Mouse (Mus musculus) right cerebral cortex, postnatal 14 days (tissue): ENCODE measurements around the gene Isoc2b.
"Not testable (repeated sequence)": the region's sequence is repeated elsewhere in the genome, so short reads cannot be mapped to it uniquely, and the experiment has no call there.

ENCODE experiments used
- DNase-seq: peaks from one replicate; pipeline ENCODE4 v3.0.0; 2022

Isoc2b gene

DNA sequence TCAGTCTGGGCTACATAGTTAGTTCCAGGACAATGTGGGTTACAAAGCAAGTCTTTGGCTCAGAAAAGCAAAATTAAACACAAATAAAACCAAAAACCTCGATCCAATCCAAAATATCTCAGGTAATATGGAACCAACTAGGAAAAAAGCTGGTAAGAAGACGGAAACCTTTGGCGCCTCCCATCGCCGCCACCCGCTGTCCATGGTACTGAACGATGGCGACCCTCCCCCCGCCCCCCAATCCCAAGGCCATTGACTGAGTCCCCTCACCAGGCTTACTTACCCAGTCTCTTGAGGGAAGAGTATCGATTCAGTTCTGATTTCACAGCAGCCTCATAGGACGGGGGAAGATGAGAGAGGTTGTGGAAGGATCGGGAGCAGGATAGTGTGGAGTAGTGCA lies 39.6 kb downstream of the Isoc2b start:
- DNase-seq: no peak

DNA sequence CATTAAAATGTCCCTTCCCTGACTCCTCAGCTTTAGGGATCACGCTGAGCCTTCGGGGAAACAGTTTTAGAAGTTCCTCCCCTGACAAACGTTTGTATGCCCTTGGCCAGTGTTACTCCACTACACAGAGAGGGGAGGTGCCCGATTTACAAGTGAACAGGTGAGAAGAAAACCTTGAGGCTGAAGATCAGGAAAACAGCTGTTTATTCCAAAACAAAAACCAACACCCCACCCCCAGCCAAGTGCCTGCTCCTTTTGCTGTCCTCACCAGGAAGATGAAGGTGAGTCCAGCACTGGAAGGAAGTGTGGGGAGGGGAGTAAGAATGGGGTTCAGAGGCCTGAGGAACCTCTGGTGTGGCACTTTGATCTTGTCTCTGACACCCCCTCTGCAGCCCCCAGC lies 44.7 kb downstream of the Isoc2b start:
- DNase-seq: no peak

DNA sequence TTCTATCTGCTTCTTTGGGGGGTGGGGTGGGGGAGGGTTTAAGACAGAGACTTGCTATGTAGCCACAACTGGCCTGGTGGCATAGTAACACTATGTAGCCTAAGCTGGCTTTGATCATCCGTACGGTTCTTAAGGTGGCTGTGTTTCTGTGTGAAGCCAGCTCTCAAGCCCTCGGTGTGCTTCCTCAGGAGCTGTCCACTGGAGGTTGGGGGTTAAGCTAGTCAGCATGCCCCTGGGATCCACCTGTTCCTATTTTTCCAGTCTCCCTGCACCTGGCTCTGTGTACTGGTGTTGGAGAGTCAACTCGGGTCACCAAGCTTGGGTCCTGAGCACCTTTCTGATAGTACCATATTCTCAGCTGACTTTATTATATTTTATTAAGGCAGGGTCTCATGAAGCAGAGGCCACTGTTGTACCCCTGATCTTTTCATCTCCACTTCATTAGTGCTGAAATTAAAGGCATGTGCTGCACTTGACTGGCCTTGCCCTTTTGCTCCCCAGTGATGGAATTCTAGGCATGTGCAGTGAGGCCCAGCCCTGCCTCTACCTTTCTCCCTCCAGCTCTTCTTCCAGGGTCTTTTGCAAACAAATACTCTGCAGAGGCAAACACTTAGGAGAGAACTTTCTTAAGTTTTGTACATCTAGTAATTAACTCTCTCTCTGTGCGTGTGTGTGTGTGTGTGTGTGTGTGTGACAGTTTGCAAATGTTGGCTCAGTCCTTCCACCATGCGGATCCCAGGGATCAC lies 47.7 kb downstream of the Isoc2b start:
- DNase-seq: no peak

DNA sequence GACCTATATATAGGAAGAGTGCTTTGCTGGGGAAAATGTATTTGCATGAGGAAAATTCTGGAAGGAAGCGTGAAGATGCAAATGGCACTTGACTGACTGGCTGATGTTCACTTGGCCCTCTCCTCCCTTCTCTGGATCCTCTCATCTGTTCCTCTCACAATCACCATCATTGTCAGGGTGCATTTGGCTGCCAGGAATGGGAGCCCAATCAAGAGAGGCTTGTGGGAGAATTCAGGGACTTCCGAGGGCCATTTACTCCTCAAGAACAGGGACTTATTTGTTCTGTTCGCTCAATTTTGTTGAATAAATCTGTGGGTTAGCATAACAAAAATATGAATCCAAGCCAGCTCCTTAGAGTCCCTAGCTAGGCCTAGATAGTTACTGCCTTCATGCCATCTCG lies 48.4 kb downstream of the Isoc2b start:
- no peak for DNase-seq

DNA sequence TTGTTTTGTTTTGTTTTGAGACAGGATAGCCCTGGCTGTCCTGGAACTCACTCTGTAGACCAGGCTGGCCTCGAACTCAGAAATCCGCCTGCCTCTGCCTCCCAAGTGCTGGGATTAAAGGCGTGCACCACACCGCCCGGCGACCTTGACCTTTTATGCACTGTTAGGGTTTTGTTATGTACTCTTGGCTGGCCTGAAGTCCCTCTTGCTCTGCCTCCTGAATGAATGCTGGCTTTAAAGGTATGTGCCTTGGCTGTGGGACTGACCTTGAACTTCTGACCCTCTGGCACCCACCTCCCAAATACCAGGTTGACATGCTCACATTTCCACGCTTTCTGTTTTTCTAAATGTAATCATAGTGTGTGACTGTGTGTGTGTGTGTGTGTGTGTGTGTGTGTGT lies 49.1 kb downstream of the Isoc2b start:
- DNase-seq: not testable (repeated sequence)

DNA sequence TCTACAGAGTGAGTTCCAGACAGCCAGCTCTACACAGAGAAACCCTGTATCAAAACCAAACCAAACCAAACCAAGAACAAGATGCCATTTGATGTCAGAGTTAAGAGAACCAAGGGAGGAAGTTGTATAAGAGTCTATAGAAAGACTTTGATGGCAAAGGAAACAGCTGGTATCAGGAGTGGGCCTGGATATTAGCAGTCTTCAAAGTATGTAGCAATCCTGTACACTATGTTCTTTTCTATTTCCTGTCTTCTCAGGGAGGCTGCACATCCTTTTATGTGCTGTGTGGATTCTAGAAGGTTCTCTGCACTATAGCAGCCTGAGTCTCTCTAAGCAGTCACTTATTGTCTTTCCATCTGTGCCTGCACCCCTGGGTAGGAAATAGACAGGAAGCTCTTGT lies 53.5 kb downstream of the Isoc2b start:
- no peak for DNase-seq

DNA sequence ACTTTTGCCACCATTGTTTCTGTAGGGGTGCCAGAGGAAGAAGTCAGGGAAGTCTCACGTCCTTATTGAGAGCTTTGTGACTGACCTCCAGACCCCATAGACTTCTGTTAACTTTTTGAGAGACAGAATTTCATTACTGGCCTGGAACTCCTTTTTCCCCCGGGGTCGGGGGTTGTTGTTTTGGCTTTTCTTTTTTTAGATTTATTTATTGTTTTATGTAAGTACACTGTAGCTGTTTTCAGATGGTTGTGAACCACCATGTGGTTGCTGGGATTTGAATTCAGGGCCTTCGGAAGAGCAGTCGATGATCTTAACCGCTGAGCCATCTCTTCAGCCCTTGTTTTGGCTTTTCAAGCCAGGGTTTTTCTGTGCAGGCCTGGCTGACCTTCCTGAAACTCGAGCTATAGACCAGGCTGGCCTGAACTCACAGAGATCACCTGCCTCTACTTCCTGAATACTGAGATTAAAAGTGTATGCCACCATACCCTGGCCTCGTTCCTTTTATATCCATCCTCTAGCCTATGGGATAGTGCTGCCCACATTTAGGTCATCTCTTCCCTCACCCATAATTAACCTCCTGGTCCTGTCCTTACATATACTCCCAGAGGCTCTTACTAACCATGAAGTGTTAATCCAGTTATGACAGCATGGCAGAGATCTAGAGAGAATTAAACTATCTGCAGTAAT lies 56.8 kb downstream of the Isoc2b start:
- DNase-seq: no peak

DNA sequence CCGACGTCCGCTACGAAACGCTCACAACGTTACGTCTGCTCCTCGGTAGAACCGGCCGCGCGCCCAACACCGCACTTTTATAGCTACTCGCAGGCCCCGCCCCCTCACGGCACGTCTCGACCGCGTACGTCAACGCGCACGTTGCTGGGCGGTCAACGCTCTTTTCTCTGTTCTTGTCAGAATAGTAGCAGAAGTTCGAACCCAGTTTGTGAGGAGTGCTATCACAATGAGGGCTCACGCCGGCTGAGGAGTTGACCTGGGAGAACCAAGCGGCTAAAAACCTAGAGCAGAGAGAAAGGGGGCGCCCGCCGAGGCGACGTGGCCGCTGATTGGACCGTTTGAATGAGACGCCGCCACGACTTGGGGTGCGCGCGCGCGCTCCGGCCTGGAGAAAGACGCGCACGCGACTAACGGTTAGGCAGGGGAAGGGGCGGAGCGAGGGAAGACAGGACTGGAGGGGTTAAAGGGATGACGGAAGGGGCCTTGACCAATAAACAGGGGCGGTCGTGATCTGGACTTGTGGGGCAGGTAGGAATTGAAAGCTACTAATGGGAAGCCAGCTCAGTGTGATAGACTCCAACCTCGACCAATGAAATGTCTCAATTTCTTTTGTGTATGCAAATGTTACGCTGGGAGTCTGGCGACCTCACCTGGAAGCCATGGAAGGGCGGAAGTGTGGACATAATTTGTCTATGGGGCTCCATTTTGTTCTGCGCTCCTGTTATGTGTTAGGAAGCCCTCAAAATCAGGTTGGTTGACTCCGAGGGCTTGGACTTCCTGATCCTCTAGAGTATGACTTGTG lies 57.6 kb downstream of the Isoc2b start, which contains the start of gene Ube2s:
Ube2s (minus strand) TSS at position 288 of the 802 bp plus-strand sequence.
- peak; percentile 97 for DNase-seq

DNA sequence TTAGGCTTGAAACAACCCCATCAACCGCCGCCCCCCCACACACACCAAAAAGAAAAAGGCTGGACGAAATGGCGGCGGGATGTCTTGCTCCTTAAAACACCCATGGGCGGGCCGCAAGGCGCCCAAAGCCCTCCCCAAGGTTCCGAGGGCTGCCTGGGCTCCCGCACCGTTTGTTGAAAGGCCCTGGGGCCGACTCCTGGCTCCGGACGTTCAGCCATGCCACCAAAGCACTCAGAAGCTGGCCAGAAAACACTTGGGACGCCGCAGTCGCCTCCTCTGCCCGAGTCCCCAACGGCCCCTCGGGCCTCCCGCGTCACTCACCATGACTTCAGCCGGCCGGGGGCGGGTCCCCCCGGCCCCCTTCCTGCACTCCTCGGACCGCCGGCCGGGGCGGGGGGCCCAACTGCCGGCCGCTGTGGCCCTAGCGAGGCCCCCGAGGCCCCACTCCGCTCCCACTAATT lies 58.2 kb downstream of the Isoc2b start:
- DNase-seq: peak; percentile 38

DNA sequence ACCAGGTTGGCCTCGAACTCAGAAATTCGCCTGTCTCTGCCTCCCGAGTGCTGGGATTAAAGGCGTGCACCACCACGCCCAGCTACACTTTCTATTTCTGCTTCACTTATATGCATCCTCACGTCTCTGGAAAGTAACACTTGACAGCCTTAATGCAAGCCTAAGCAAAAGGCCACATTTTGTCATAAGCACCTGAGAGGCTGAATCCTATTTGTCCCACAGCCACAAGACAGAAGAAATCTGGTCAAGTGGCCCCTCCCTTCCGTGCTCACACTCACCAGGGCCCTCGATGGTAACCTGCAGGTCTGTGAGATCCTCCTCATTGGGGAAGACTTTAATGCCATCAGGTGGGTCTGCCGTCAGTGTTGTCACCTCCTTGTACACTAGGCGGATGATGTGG lies 58.9 kb downstream of the Isoc2b start:
- not testable (repeated sequence) for DNase-seq

DNA sequence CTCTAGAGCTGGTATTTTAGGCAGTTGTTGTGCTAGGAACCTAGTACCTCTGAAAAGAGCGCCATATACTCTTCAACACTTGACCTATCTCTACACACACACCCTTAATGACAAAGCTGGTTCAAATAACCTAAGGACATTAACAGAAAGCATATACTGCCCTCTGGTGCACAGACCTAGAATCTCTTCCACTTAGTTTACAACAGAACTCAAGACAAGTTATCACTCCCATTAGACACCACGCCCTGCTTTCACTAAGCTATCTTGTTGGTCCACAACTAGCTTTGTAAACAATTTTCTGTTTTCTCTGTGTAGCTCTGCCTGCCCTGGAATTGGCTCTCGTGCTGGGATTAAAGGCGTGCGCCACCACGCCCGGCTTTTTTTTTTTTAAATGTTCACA lies 63.3 kb downstream of the Isoc2b start:
- no peak for DNase-seq

DNA sequence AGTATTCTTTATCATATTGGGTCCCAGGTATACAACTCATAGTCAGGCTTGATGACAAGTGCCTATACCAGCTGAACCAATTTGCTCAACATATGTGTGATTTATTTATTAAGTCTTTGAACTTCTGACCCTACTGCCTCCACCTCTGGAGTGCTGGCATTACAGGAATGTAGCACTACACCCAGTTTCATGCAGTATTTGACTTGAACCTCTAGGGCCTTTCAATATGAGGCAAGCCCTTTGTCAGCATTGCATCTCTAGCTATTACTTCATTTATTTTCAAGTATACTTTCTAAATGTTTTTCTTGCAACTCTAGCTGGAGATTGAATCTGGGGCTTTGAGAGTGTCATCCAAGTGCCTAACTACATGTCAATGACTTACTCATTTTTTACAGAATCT lies 67.8 kb downstream of the Isoc2b start:
- DNase-seq: no peak

DNA sequence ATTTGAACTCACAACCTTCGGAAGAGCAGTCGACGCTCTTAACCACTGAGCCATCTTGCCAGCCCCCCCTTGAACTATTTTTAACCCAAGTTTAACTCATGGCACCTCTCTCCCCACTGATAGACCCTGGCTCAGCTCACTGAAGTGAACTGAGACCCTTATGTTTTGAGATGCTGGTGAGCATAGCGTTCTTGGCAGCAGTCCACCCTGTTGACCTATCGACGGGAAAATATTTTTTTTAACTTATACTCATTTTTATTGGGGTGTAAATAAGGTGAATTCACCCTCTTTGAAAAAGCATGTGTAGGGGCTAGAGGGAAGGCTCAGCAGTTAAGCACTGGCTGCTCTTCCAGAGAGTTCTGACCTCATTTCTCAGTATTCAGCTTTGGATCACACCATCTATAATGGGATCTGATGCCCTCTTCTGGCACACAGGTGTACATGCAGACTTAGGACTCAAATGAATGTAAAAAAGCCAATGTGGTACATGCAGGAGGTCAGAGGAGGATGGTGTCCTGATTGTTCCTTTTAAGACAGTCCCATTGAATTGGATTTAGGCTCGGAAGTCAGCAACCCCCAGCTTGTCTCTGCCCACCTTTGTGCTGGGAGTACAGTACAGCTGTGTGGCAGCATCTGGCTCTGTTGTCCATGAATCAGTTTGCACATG lies 74.2 kb downstream of the Isoc2b start:
- DNase-seq: no peak
